Mouse (Mus musculus): ENCODE measurements around the gene Mad2l2. TPM values are rescaled to one million over a fixed set of nuclear protein-coding genes. Genes with fewer than 3 reads are reported as not detected.

Mad2l2 gene
- polyA plus RNA-seq, 1 experiment from 2014 or later: 18.8 TPM

DNA sequence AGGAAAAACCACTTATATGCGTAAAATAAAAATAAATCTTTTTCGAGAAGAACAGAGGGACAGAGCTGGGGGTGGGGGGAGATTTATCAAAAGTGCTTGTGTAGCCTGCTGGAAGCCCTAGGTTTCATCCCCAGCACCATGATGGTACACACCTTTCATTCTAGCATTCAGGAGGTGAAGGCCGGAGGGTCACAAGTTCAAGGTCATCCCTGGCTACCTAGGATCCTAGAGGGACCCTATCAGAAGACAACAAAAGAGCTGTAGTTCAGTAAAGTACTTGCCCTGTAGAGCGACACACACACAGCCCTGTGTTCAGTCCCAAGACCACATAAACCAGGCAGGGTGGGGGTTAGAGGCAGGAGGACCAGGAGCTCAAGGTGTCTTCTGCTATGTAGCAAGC lies 23.8 kb downstream of the Mad2l2 start:
- DNase-seq (no peak), ATAC-seq (no peak)
- peaks cover 5% of the 10 kb centered on the region for H3K27me3 ChIP-seq (ENCODE audit: insufficient read depth, low read length)
- no peak overlapping the region for H3K4me2 ChIP-seq (ENCODE audit: low read depth, low read length)
- H3K9ac ChIP-seq (replicated peaks): no peak overlapping the region
- 75% methylated on average over 4 of the region's 4 CpGs for WGBS (ENCODE audit: insufficient replicate concordance)
- H3K4me3 ChIP-seq (ENCODE audit: low read depth, low read length): no peak overlapping the region
- H3K27ac ChIP-seq (ENCODE audit: low read depth): no peak overlapping the region
- 0 out of 2 replicates have a peak, but pooled peaks cover 3% of the 10 kb centered on the region for H3K36me3 ChIP-seq (replicated peaks; ENCODE audit: insufficient read depth, low read length)
- TF ChIP-seq CTCF (IDR thresholded peaks at IDR 0.05; ENCODE audit: low read depth) (no peak), EP300 (IDR thresholded peaks at IDR 0.05; ENCODE audit: low read depth) (no peak)
- no peaks in the 10 kb centered on the region for H3K9me3 ChIP-seq (ENCODE audit: low read length)
- peaks cover 15% of the 10 kb centered on the region for H3K4me1 ChIP-seq (ENCODE audit: insufficient read depth)

DNA sequence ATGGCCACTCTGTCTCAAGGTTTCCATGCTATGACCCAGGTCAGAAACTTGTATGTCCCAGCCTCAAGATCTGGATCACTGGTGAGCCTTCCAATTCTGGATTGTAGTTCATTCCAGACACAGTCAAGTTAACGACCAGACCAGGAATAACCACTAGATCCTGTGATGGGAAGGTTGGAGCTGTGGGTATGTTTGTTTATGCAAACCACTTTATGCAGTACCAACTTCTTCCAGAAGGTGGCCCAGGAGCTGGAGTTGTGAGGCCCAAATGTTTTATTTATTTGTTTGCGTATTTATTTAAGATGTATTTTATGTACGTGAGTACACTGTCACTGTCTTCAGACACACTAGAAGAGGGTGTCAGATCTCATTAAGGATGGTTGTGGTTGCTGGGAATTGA lies 24.8 kb downstream of the Mad2l2 start:
- Histone ChIP-seq H3K27ac (ENCODE audit: low read depth) (no peak overlapping the region), H3K4me2 (ENCODE audit: low read depth, low read length) (no peak overlapping the region), H3K9me3 (ENCODE audit: low read length) (no peaks in the 10 kb centered on the region), H3K4me3 (ENCODE audit: low read depth, low read length) (no peak overlapping the region), H3K27me3 (ENCODE audit: insufficient read depth, low read length) (peaks cover 9% of the 10 kb centered on the region), H3K4me1 (ENCODE audit: insufficient read depth) (peaks cover 22% of the 10 kb centered on the region), H3K9ac (replicated peaks) (no peak overlapping the region), H3K36me3 (replicated peaks; ENCODE audit: insufficient read depth, low read length) (no peaks in the 10 kb centered on the region)
- ATAC-seq: no peak
- DNase-seq: no peak
- TF ChIP-seq EP300 (IDR thresholded peaks at IDR 0.05; ENCODE audit: low read depth): no peak
- peak; percentile 67 for TF ChIP-seq CTCF (IDR thresholded peaks at IDR 0.05; ENCODE audit: low read depth)
- 57% methylated on average over 3 of the region's 3 CpGs for WGBS (ENCODE audit: insufficient replicate concordance)

DNA sequence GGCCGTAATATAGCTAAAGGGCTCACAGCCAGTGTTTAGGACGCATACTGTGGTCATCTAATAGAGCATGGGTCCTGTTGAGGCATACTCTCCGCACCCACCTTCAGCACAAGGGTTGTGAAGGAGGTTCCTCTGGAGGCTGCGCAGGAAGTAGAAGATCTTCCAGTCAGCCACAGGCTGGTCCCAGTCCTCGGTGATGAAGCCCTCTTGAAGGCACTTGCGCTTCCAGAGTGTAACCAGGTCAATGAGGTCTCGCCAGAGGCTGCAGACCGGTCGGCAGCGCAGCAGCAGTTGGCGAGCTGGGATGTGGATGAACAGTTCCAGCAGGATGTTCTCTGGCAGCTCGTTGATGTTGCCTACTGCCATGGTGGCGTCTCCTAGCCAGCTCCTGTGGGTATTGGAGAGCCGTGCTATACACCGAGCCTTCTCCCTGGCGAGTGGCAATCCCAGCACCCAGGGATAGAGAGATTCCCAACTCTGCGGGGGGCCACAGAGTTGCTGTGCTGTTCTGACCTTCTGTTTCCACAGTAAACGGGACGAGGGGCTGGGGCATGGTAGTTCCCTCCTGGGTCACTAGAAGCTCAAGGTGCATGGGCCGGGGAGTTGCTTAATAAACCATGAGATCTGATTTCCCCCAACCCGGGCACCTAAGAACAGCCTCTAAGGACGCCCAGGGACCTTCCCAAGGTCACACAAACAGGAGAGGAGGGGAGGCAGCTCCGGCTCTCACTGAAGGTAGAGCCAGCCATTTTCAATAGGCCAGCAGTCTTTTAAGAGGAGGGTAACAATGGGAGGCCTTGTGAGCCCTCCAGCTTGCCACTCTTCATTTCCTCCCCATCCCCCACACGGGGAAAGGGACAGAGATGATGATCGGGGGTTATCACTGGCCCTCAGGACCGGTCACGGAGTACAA lies 28.5 kb downstream of the Mad2l2 start:
- ATAC-seq: no peak
- WGBS (ENCODE audit: insufficient replicate concordance): 45% methylated on average over 27 of the region's 27 CpGs
- H3K9me3 ChIP-seq (ENCODE audit: low read length): no peaks in the 10 kb centered on the region
- no peaks in the 10 kb centered on the region for H3K36me3 ChIP-seq (replicated peaks; ENCODE audit: insufficient read depth, low read length)
- DNase-seq: no peak
- peaks cover 45% of the 10 kb centered on the region for H3K27me3 ChIP-seq (ENCODE audit: insufficient read depth, low read length)
- peaks cover 16% of the 10 kb centered on the region for H3K4me1 ChIP-seq (ENCODE audit: insufficient read depth)
- peak overlapping the region; percentile 71 for H3K9ac ChIP-seq (replicated peaks)
- TF ChIP-seq CTCF (IDR thresholded peaks at IDR 0.05; ENCODE audit: low read depth) (no peak), EP300 (IDR thresholded peaks at IDR 0.05; ENCODE audit: low read depth) (no peak)
- no peak overlapping the region for H3K27ac ChIP-seq (ENCODE audit: low read depth)
- peak overlapping the region; percentile 59 for H3K4me3 ChIP-seq (ENCODE audit: low read depth, low read length)
- H3K4me2 ChIP-seq (ENCODE audit: low read depth, low read length): peak overlapping the region; percentile 98

DNA sequence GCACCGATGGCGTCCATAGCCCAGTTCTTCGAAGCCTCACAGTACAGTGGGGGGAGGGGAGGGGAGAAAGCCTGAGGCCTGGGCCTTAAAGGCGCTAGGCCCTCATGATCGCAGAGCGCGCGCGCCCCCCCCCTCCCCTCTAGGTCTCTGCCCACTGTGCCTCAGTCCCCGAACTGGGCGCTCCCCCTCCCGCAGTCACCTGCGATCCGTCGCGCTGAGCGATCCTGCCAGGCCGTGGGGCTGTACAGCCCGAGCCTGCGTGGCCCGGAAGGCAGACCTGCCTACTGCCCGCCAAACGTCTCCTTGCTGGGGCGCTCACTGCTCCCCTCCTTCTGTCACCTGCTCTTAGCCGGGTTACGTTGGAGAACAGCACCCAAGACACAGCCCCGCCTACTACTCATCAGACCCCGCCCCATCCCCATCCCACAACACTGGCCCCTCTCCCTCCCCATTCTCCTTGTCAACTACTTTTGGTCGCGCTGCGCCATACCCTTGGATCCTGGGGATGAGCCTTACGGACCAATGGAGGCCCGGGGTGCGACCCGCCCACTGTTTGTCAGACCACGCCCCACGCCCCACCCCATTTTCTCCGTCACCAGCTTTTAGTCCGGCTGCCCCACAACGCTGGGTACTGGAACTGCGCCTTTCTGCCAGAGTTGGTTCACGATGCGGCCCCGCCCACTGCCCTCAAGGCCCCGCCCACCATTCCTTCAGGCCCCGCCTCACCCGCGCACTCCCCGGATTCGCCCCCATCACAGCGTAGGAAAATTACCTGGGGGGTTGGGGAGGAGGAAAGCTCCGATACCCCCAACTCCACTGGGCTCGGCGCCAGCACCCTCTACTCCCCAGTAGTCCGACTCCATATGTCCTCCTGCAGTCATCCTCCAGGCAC lies 29.6 kb downstream of the Mad2l2 start:
- no peaks in the 10 kb centered on the region for H3K36me3 ChIP-seq (replicated peaks; ENCODE audit: insufficient read depth, low read length)
- WGBS (ENCODE audit: insufficient replicate concordance): under 1% methylated on average over 50 of the region's 55 CpGs
- DNase-seq (peak; percentile 93), ATAC-seq (peak; percentile 93)
- H3K4me2 ChIP-seq (ENCODE audit: low read depth, low read length): peak overlapping the region; percentile 98
- H3K9ac ChIP-seq (replicated peaks): peak overlapping the region; percentile 71
- no peaks in the 10 kb centered on the region for H3K9me3 ChIP-seq (ENCODE audit: low read length)
- H3K27ac ChIP-seq (ENCODE audit: low read depth): peak overlapping the region; percentile 44; the same call in 1 of the 2 replicates
- TF ChIP-seq EP300 (IDR thresholded peaks at IDR 0.05; ENCODE audit: low read depth) (no peak), CTCF (IDR thresholded peaks at IDR 0.05; ENCODE audit: low read depth) (peak; percentile 41)
- H3K4me1 ChIP-seq (ENCODE audit: insufficient read depth): peaks cover 18% of the 10 kb centered on the region
- peaks cover 56% of the 10 kb centered on the region for H3K27me3 ChIP-seq (ENCODE audit: insufficient read depth, low read length)
- peak overlapping the region; percentile 59 for H3K4me3 ChIP-seq (ENCODE audit: low read depth, low read length)

DNA sequence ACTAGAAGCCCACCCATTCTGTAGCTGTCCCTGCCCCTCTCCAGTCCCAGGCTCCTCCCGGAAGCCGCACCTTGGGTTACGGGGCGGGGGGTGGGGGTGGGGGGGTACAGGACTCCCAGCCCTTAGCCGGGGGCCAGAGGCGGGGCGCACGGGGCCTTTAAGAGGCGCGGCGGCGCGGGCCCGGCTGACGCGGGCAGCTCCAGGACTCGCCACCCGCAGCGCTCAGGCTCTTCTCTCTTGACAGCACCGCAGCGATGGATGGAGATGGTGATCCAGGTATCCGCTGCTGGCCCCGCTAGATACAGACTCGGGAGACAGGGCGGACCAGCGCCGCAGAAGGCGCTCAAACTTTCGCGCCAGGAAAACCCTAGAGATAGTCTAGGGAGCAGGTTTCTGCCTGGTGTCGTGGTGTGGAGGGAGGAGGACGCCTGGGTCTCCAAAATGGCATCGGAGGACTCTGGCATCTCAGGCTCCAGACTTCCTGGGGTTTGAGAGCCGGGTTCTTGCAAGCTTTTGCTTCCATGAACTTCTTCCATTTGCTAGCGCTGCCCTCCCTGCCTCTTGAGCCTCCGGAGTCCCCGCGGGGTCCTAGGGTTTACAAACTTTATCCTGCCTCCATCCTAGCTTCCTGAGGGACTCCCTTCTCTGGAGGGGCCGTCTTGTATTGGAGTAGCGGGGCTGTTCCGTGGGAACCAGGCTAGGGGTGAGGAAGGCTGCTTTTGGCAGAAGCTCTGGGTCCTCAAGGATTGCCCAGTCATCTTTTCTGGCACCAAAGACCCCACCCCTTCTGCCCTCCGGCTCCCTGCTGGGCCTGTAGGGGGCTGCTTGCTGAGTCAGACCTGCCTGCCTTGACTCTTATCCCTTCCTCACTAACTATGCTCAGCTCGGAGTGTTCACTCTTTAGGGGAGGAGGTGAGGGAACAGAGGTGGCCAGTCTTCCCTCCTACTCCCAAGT lies 30.5 kb downstream of the Mad2l2 start, which contains the start of the genes Fbxo44 and Fbxo2:
Gene Fbxo44, minus strand, starts transcription at position 47 of the 955 bp plus-strand sequence.
Gene Fbxo2, plus strand, starts transcription at position 186 of the 955 bp plus-strand sequence.
- Histone ChIP-seq H3K4me2 (ENCODE audit: low read depth, low read length) (peak within 1 kb of the TSS; percentile 98), H3K9me3 (ENCODE audit: low read length) (no peaks in the 10 kb centered on the region), H3K4me3 (ENCODE audit: low read depth, low read length) (peak within 1 kb of the TSS; percentile 59), H3K27ac (ENCODE audit: low read depth) (peak within 1 kb of the TSS; percentile 44; the same call in 1 of the 2 replicates), H3K36me3 (replicated peaks; ENCODE audit: insufficient read depth, low read length) (no peaks in the 10 kb centered on the region), H3K4me1 (ENCODE audit: insufficient read depth) (peaks cover 18% of the 10 kb centered on the region), H3K9ac (replicated peaks) (peak within 1 kb of the TSS; percentile 71), H3K27me3 (ENCODE audit: insufficient read depth, low read length) (peaks cover 65% of the 10 kb centered on the region)
- 1% methylated on average over 42 of the region's 43 CpGs for WGBS (ENCODE audit: insufficient replicate concordance)
- TF ChIP-seq EP300 (IDR thresholded peaks at IDR 0.05; ENCODE audit: low read depth) (no peak), CTCF (IDR thresholded peaks at IDR 0.05; ENCODE audit: low read depth) (no peak)
- ATAC-seq (peak; percentile 20), DNase-seq (no peak)

Measured in liver, postnatal 0 days (tissue).